ENCODE assay signal across 7 mouse cellular contexts in genomic region chr2:119798246-119798927, GRCm38 (mm10). TPM values are rescaled to one million over a fixed set of nuclear protein-coding genes. Genes with fewer than 3 reads are reported as not detected.
A peak's percentile ranks its signal among the peaks of the same experiment; 100 is the strongest.
DNase-seq lines count a peak whose midpoint lies in the region; ATAC-seq and TF ChIP-seq lines count a peak whose summit lies in the region.

No protein-coding gene starts in this region.

- no peak for ATAC-seq in midbrain, embryonic 11.5 days (ENCODE audit: low FRiP score)
- peak; percentile 9; the same call in 1 of the 2 replicates for ATAC-seq in stomach, postnatal 0 days (ENCODE audit: low FRiP score, low TSS enrichment)

- H3K9ac ChIP-seq in midbrain, embryonic 11.5 days (ENCODE audit: low read length), result no peak overlapping the region
- no peak overlapping the region for H3K9ac ChIP-seq in stomach, postnatal 0 days (ENCODE audit: low read length)

- TF ChIP-seq CTCF in E14TG2a.4 (conservative IDR thresholded peaks at IDR 0.05; ENCODE audit: low read length), result peak; percentile 44
- TF ChIP-seq CTCF in stomach, postnatal 0 days (IDR thresholded peaks at IDR 0.05; ENCODE audit: low read depth), result peak; percentile 82

- no peak for TF ChIP-seq EP300 in stomach, postnatal 0 days (optimal IDR thresholded peaks at IDR 0.05)

- 13% methylated on average over 13 of the region's 13 CpGs for WGBS in midbrain, embryonic 11.5 days
- WGBS in stomach, postnatal 0 days, result 15% methylated on average over 13 of the region's 13 CpGs

- no peaks in the 10 kb centered on the region for H3K27me3 ChIP-seq in E14TG2a.4 (ENCODE audit: insufficient read depth, low read length)
- H3K27me3 ChIP-seq in midbrain, embryonic 11.5 days (ENCODE audit: control insufficient read depth, insufficient read depth, low read length), result peaks cover 6% of the 10 kb centered on the region; the same call in 1 of the 2 replicates
- H3K27me3 ChIP-seq in stomach, postnatal 0 days (ENCODE audit: control insufficient read depth, insufficient read depth, low read length), result no peaks in the 10 kb centered on the region

- intact Hi-C loops in heart, postnatal 10 days (cut with DNase I), result loop anchor here (2.0 to 10.0 kb wide), 3 partner anchors 74 to 214 kb away; no protein-coding TSS in a partner anchor

- H3K27ac ChIP-seq in midbrain, embryonic 11.5 days (ENCODE audit: low read depth, low read length), result no peak overlapping the region
- no peak overlapping the region for H3K27ac ChIP-seq in stomach, postnatal 0 days (replicated peaks)

- peak overlapping the region; percentile 90 for H3K4me3 ChIP-seq in E14TG2a.4 (replicated peaks; ENCODE audit: low read length)
- H3K4me3 ChIP-seq in midbrain, embryonic 11.5 days (ENCODE audit: low read depth, low read length), result no peak overlapping the region
- H3K4me3 ChIP-seq in stomach, postnatal 0 days (ENCODE audit: low read depth, low read length), result no peak overlapping the region

- peaks cover 63% of the 10 kb centered on the region for H3K4me1 ChIP-seq in E14TG2a.4 (replicated peaks; ENCODE audit: low read depth, low read length)
- peaks cover 24% of the 10 kb centered on the region for H3K4me1 ChIP-seq in midbrain, embryonic 11.5 days (ENCODE audit: control insufficient read depth, insufficient read depth, low read length)
- peaks cover 5% of the 10 kb centered on the region for H3K4me1 ChIP-seq in stomach, postnatal 0 days (replicated peaks; ENCODE audit: control insufficient read depth, insufficient read depth)

- no peaks in the 10 kb centered on the region for H3K9me3 ChIP-seq in E14TG2a.4 (ENCODE audit: low read length)
- no peaks in the 10 kb centered on the region for H3K9me3 ChIP-seq in midbrain, embryonic 11.5 days (ENCODE audit: control insufficient read depth, low read length)
- no peaks in the 10 kb centered on the region for H3K9me3 ChIP-seq in stomach, postnatal 0 days (ENCODE audit: control insufficient read depth, low read length)

- H3K36me3 ChIP-seq in E14TG2a.4 (ENCODE audit: insufficient read depth, low read length), result peaks cover 21% of the 10 kb centered on the region
- H3K36me3 ChIP-seq in midbrain, embryonic 11.5 days (ENCODE audit: control insufficient read depth, insufficient read depth, low read length), result no peaks in the 10 kb centered on the region
- no peaks in the 10 kb centered on the region; the same call in 1 of the 2 replicates for H3K36me3 ChIP-seq in stomach, postnatal 0 days (ENCODE audit: control insufficient read depth, insufficient read depth, low read length)

- peak; percentile 68 for DNase-seq in R1 (ENCODE audit: low read depth, low spot score)
- DNase-seq in embryo, embryonic 10.5 days (ENCODE audit: low spot score), result peak; percentile 71
- peak; percentile 82 to 86 for DNase-seq in heart, postnatal 10 days
- DNase-seq in layer of hippocampus, postnatal 36 days, result peak; percentile 57 to 61
- peak; percentile 94 for DNase-seq in midbrain, embryonic 11.5 days (ENCODE audit: low spot score, missing footprints)
- DNase-seq in stomach, postnatal 0 days (ENCODE audit: low spot score), result peak; percentile 83

- H3K4me2 ChIP-seq in midbrain, embryonic 11.5 days, result no peak overlapping the region
- H3K4me2 ChIP-seq in stomach, postnatal 0 days (replicated peaks; ENCODE audit: low read depth), result peak overlapping the region; percentile 99; the same call in 1 of the 2 replicates

RNA-seq across cellular contexts. Expression of gene Tyro3, which starts 0.9 kb away (rescaled TPM):
- total RNA-seq in heart, postnatal 10 days (2021), result 1 to 10 TPM; 5.0 to 6.6 TPM
- total RNA-seq in layer of hippocampus, postnatal 36 days (2021), result 10 to 100 TPM; 73.1 to 85.1 TPM
- polyA plus RNA-seq in midbrain, embryonic 11.5 days (2014; fragmentation: Nextera tagmentation; extraction: Ambion mirVana), result 19.1 and 22.6 TPM in 2 replicates
- 20.6 and 22.8 TPM in 2 replicates for polyA plus RNA-seq in stomach, postnatal 0 days (2015; fragmentation: Nextera tagmentation; extraction: Ambion mirVana)

RNA-seq across cellular contexts. Expression of gene Rpap1, which starts 11.1 kb away (rescaled TPM):
- total RNA-seq in heart, postnatal 10 days (2021), result 10 to 100 TPM; 13.7 to 14.4 TPM
- total RNA-seq in layer of hippocampus, postnatal 36 days (2021), result 10 to 100 TPM; 15.1 to 18.3 TPM
- polyA plus RNA-seq in midbrain, embryonic 11.5 days (2014; fragmentation: Nextera tagmentation; extraction: Ambion mirVana), result 18.2 and 22.8 TPM in 2 replicates
- 10.1 and 10.4 TPM in 2 replicates for polyA plus RNA-seq in stomach, postnatal 0 days (2015; fragmentation: Nextera tagmentation; extraction: Ambion mirVana)

RNA-seq across cellular contexts. Expression of gene Ltk, which starts 38.2 kb away (rescaled TPM):
- under 1 TPM in 1 of 2 experiments, not detected in 1; 0.15 TPM for total RNA-seq in heart, postnatal 10 days (2021)
- total RNA-seq in layer of hippocampus, postnatal 36 days (2021), result 10 to 100 TPM; 11.6 to 13.0 TPM
- 0.05 TPM in 1 of 2 replicates, not detected in the other for polyA plus RNA-seq in midbrain, embryonic 11.5 days (2014; fragmentation: Nextera tagmentation; extraction: Ambion mirVana)
- 2.2 and 2.3 TPM in 2 replicates for polyA plus RNA-seq in stomach, postnatal 0 days (2015; fragmentation: Nextera tagmentation; extraction: Ambion mirVana)

RNA-seq across cellular contexts. Expression of gene Itpka, which starts 56.2 kb away (rescaled TPM):
- 1 to 10 TPM in 1 of 2 experiments, under 1 TPM in 1; 0.74 to 1.5 TPM for total RNA-seq in heart, postnatal 10 days (2021)
- total RNA-seq in layer of hippocampus, postnatal 36 days (2021), result 100 to 1,000 TPM; 252 to 262 TPM
- 1.2 and 1.4 TPM in 2 replicates for polyA plus RNA-seq in midbrain, embryonic 11.5 days (2014; fragmentation: Nextera tagmentation; extraction: Ambion mirVana)
- 9.8 and 12.1 TPM in 2 replicates for polyA plus RNA-seq in stomach, postnatal 0 days (2015; fragmentation: Nextera tagmentation; extraction: Ambion mirVana)

Comparison
In these comparisons a context has a peak if more than half of its experiments do, and no peak if none do; other contexts are left out.
1. RNA of gene Tyro3, which starts 0.9 kb away (total RNA-seq): 73.1 to 85.1 TPM in layer of hippocampus, postnatal 36 days; 5.0 to 6.6 TPM in heart, postnatal 10 days; every median in the first group is over 4 times any median in the second.
2. RNA of gene Ltk, which starts 38.2 kb away (total RNA-seq): 11.6 to 13.0 TPM in layer of hippocampus, postnatal 36 days; 0.15 TPM in heart, postnatal 10 days; every median in the first group is over 10 times any median in the second.
3. Peak in every context shown above with its lines, with median percentiles within 50 percentile points of each other: DNase-seq.